Mouse (Mus musculus) lung, postnatal 0 days (tissue): ENCODE measurements around the gene Rhob.
A peak's percentile ranks its signal among the peaks of the same experiment; 100 is the strongest.

Source experiments
- CTCF ChIP-seq: IDR thresholded peaks from 2 replicates; pipeline ENCODE4 v1.5.1; 2016; ENCODE audit warnings: antibody characterized with exemption, mild to moderate bottlenecking
- EP300 ChIP-seq: IDR thresholded peaks from 2 replicates; pipeline ENCODE4 v1.6.1; 2016; ENCODE audit warnings: antibody characterized with exemption, mild to moderate bottlenecking, control low read depth

- TF ChIP-seq CTCF (no peak), EP300 (peak; percentile 53; the same call in 1 of the 2 replicates)
These were observed 9.9 kb upstream of the Rhob start for GRCm38 (mm10) chr12:8509693-8510092.
